12 mouse cellular contexts compared by ENCODE assay signal in the genomic region with DNA sequence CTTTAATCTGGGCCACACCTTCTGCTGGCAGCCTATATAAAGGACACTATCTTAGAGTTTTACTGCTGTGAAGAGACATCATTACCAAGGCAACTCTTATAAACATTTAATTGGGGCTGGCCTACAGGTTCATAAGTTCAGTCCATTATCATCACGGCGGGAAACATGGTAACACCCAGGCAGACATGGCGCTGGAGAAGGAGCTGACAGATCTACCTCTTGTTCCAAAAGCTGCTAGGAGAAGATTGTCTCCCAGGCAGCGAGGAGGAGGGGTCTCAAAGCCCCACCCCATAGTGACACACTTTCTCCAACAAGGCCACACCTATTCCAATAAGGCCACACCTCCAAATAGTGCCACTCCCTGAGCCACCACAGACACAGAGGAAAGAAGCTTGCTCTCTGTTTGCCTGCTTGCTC. TPM values are rescaled to one million over a fixed set of nuclear protein-coding genes. Genes with fewer than 3 reads are reported as not detected.
A peak's percentile ranks its signal among the peaks of the same experiment; 100 is the strongest.
DNase-seq lines count a peak whose midpoint lies in the region; ATAC-seq and TF ChIP-seq lines count a peak whose summit lies in the region.
"Had no signal": no experiment of that assay in that cellular context is flagged by ENCODE, and none has a peak within 500 bp of the region (broad histone marks: within the 10 kb centered on the region; RNA-seq: fewer than 3 reads in every experiment).

No protein-coding gene starts in this region.

- H3K36me3 ChIP-seq in liver, embryonic 14.5 days (replicated peaks; ENCODE audit: control insufficient read depth, insufficient read depth, low read depth), result no peaks in the 10 kb centered on the region
- H3K36me3 ChIP-seq: forebrain, embryonic 10.5 days; heart, embryonic 15.5 days; neural tube, embryonic 13.5 days had no signal

- TF ChIP-seq CTCF in lung, adult 2 months (IDR thresholded peaks at IDR 0.05; ENCODE audit: insufficient read depth, low read length), result no peak
- TF ChIP-seq CTCF in liver, embryonic 14.5 days (IDR thresholded peaks at IDR 0.05; ENCODE audit: low read depth), result no peak

- H3K27me3 ChIP-seq in liver, embryonic 14.5 days (ENCODE audit: control insufficient read depth, insufficient read depth, low read length), result no peaks in the 10 kb centered on the region
- H3K27me3 ChIP-seq: heart, embryonic 15.5 days; neural tube, embryonic 13.5 days had no signal

- no peaks in the 10 kb centered on the region for H3K9me3 ChIP-seq in liver, embryonic 14.5 days (ENCODE audit: control insufficient read depth, low read length)
- H3K9me3 ChIP-seq: forebrain, embryonic 10.5 days; heart, embryonic 15.5 days; neural tube, embryonic 13.5 days had no signal

- TF ChIP-seq POLR2A in lung, adult 2 months (IDR thresholded peaks at IDR 0.05; ENCODE audit: borderline replicate concordance, extremely low read depth, low read depth, low read length), result no peak

- peak overlapping the region; percentile 33 for H3K4me2 ChIP-seq in liver, embryonic 14.5 days (ENCODE audit: low read depth)
- H3K4me2 ChIP-seq: heart, embryonic 15.5 days; neural tube, embryonic 13.5 days had no signal

- ATAC-seq in liver, embryonic 14.5 days (ENCODE audit: insufficient read depth), result peak; percentile 96
- no peak for ATAC-seq in frontal cortex, adult (ENCODE audit: low TSS enrichment)

- 56% methylated on average over 4 of the region's 4 CpGs for WGBS in lung, adult 2 months
- WGBS in liver, embryonic 14.5 days (ENCODE audit: insufficient replicate concordance), result 8% methylated on average over 4 of the region's 4 CpGs

- no peak overlapping the region for H3K4me3 ChIP-seq in lung, adult 2 months (replicated peaks; ENCODE audit: extremely low read depth, low read depth, low read length)
- H3K4me3 ChIP-seq in liver, embryonic 14.5 days (ENCODE audit: insufficient read depth in 1 of 2, low read depth in 2 of 2, low read length in 2 of 2), result no peak overlapping the region
- H3K4me3 ChIP-seq: forebrain, embryonic 10.5 days; heart, embryonic 15.5 days; neural tube, embryonic 13.5 days had no signal

- H3K27ac ChIP-seq in liver, embryonic 14.5 days, result peak overlapping the region; percentile 94
- H3K27ac ChIP-seq: forebrain, embryonic 10.5 days; heart, embryonic 15.5 days; neural tube, embryonic 13.5 days had no signal

- peak; percentile 80 for TF ChIP-seq EP300 in liver, embryonic 14.5 days (IDR thresholded peaks at IDR 0.05; ENCODE audit: low read depth)

- peaks cover 30% of the 10 kb centered on the region for H3K4me1 ChIP-seq in lung, adult 2 months (ENCODE audit: control insufficient read depth, insufficient read depth, low read length)
- peaks cover 34 to 35% of the 10 kb centered on the region in 2 experiments for H3K4me1 ChIP-seq in liver, embryonic 14.5 days (replicated peaks; ENCODE audit: control insufficient read depth in 2 of 2, insufficient read depth in 2 of 2, low read length in 1 of 2)

- H3K9ac ChIP-seq in liver, embryonic 14.5 days (replicated peaks), result peak overlapping the region; percentile 45
- H3K9ac ChIP-seq: heart, embryonic 15.5 days; neural tube, embryonic 13.5 days had no signal

- DNase-seq in lung, postnatal 10 days, result peak; percentile 64
- DNase-seq in lung, adult 2 months, result no peak
- DNase-seq in c-Kit-positive CD71-positive TER-119-negative erythroid progenitor cells, embryonic 14.5 days (ENCODE audit: low read depth), result peak; percentile 94
- DNase-seq in liver, embryonic 14.5 days (ENCODE audit: low read depth in 3 of 3, low spot score in 3 of 3), result peak; percentile 94 to 96 (median 94)
- DNase-seq in ovary, postnatal 10 days (ENCODE audit: low spot score), result no peak
- DNase-seq in layer of hippocampus, adult 18-20 months (ENCODE audit: low spot score in 2 of 2), result no peak
- DNase-seq: cerebellum, adult 8-10 months; layer of hippocampus, adult 9-11 months had no signal

RNA-seq across cellular contexts. Expression of a gene that starts 58.8 kb away (rescaled TPM):
- polyA plus RNA-seq in lung, adult 2 months (2012; rRNA removed), result 110 and 128 TPM in 2 replicates
- 14.8 and 17.0 TPM in 2 replicates for polyA plus RNA-seq in liver, embryonic 14.5 days (2012; rRNA removed)
- 65.5 and 68.0 TPM in 2 replicates for polyA plus RNA-seq in liver, embryonic 14.5 days (2014; fragmentation: Nextera tagmentation; extraction: Ambion mirVana)
- total RNA-seq in layer of hippocampus, adult 18-20 months (2021), result 100 to 1,000 TPM; 170 to 184 TPM

RNA-seq across cellular contexts. Expression of a gene that starts 58.8 kb away (rescaled TPM):
- 80.0 and 90.8 TPM in 2 replicates for polyA plus RNA-seq in lung, adult 2 months (2012; rRNA removed)
- polyA plus RNA-seq in liver, embryonic 14.5 days (2012; rRNA removed), result 43.1 and 47.5 TPM in 2 replicates
- 39.0 and 44.9 TPM in 2 replicates for polyA plus RNA-seq in liver, embryonic 14.5 days (2014; fragmentation: Nextera tagmentation; extraction: Ambion mirVana)
- 10 to 100 TPM; 32.5 to 35.4 TPM for total RNA-seq in layer of hippocampus, adult 18-20 months (2021)

Comparison
In these comparisons a context has a peak if more than half of its experiments do, and no peak if none do; other contexts are left out.
1. DNase-seq: peak in lung, postnatal 10 days (single experiment), c-Kit-positive CD71-positive TER-119-negative erythroid progenitor cells, embryonic 14.5 days (single experiment) and liver, embryonic 14.5 days (3 of 3); none in lung, adult 2 months (single experiment), ovary, postnatal 10 days (single experiment) and layer of hippocampus, adult 18-20 months (0 of 2).